ENCODE assay signal across 8 mouse cellular contexts in genomic region chr12:91766338-91767107, GRCm38 (mm10). TPM values are rescaled to one million over a fixed set of nuclear protein-coding genes. Genes with fewer than 3 reads are reported as not detected.
DNase-seq lines count a peak whose midpoint lies in the region; ATAC-seq and TF ChIP-seq lines count a peak whose summit lies in the region.

No protein-coding gene starts in this region.

- peaks cover 16% of the 10 kb centered on the region for H3K4me1 ChIP-seq in embryonic facial prominence, embryonic 14.5 days (ENCODE audit: control insufficient read depth, insufficient read depth, low read length)
- H3K4me1 ChIP-seq in heart, postnatal 0 days (ENCODE audit: control insufficient read depth, insufficient read depth): peaks cover 4% of the 10 kb centered on the region; the same call in 1 of the 2 replicates

- H3K27me3 ChIP-seq in embryonic facial prominence, embryonic 14.5 days (replicated peaks; ENCODE audit: control insufficient read depth, insufficient read depth, low read length): no peaks in the 10 kb centered on the region
- H3K27me3 ChIP-seq in heart, postnatal 0 days (ENCODE audit: control insufficient read depth, insufficient read depth, low read length): peaks cover 30% of the 10 kb centered on the region; the same call in 1 of the 2 replicates

- no peak overlapping the region for H3K9ac ChIP-seq in embryonic facial prominence, embryonic 14.5 days (ENCODE audit: low read depth, low read length)
- no peak overlapping the region for H3K9ac ChIP-seq in heart, postnatal 0 days (replicated peaks; ENCODE audit: low read depth, low read length)

- TF ChIP-seq CTCF in heart, postnatal 0 days (IDR thresholded peaks at IDR 0.05; ENCODE audit: low read depth): no peak

- TF ChIP-seq EP300 in heart, postnatal 0 days (IDR thresholded peaks at IDR 0.05; ENCODE audit: low read depth): no peak

- H3K36me3 ChIP-seq in embryonic facial prominence, embryonic 14.5 days (ENCODE audit: control insufficient read depth, insufficient read depth, low read length): no peaks in the 10 kb centered on the region
- no peaks in the 10 kb centered on the region for H3K36me3 ChIP-seq in heart, postnatal 0 days (replicated peaks; ENCODE audit: control insufficient read depth, insufficient read depth, low read length)

- peak; percentile 83; the same call in 1 of the 2 replicates for ATAC-seq in embryonic facial prominence, embryonic 14.5 days (ENCODE audit: low read depth)
- ATAC-seq in heart, postnatal 0 days (ENCODE audit: insufficient read depth, low read depth): peak; percentile 90
- peak; percentile 88 for ATAC-seq in neutrophil, adult 5-6 weeks (ENCODE audit: extremely low read depth, insufficient number of reproducible peaks, low FRiP score, poor library complexity, severe bottlenecking)

- WGBS in embryonic facial prominence, embryonic 14.5 days: 63% methylated on average over 14 of the region's 14 CpGs
- WGBS in heart, postnatal 0 days: 33% methylated on average over 14 of the region's 14 CpGs

- DNase-seq in right cerebral cortex, adult 18-20 months: peak; percentile 49
- no peak for DNase-seq in right cerebral cortex, postnatal 4 days
- peak; percentile 81 for DNase-seq in embryonic facial prominence, embryonic 14.5 days (ENCODE audit: low spot score)
- peak; percentile 78 for DNase-seq in heart, postnatal 0 days (ENCODE audit: low spot score)
- DNase-seq in kidney, postnatal 25 days: peak; percentile 46 to 76
- DNase-seq in lung, postnatal 10 days: peak; percentile 76
- no peak for DNase-seq in urinary bladder, postnatal 10 days (ENCODE audit: low spot score)

- no peak overlapping the region for H3K4me3 ChIP-seq in embryonic facial prominence, embryonic 14.5 days (ENCODE audit: low read depth, low read length)
- H3K4me3 ChIP-seq in heart, postnatal 0 days (ENCODE audit: low read depth, low read length): peak overlapping the region; percentile 29

- no peaks in the 10 kb centered on the region for H3K9me3 ChIP-seq in embryonic facial prominence, embryonic 14.5 days (ENCODE audit: control insufficient read depth, low read length)
- no peaks in the 10 kb centered on the region for H3K9me3 ChIP-seq in heart, postnatal 0 days (replicated peaks; ENCODE audit: control insufficient read depth, low read length)

- H3K27ac ChIP-seq in embryonic facial prominence, embryonic 14.5 days (replicated peaks; ENCODE audit: low read depth, low read length): no peak overlapping the region
- H3K27ac ChIP-seq in heart, postnatal 0 days (ENCODE audit: low read depth): no peak overlapping the region

- H3K4me2 ChIP-seq in embryonic facial prominence, embryonic 14.5 days (ENCODE audit: low read depth, low read length): no peak overlapping the region
- peak overlapping the region; percentile 59 for H3K4me2 ChIP-seq in heart, postnatal 0 days (ENCODE audit: low read depth, low read length)

RNA-seq across cellular contexts. Expression of gene Ston2, which starts 21.7 kb away (rescaled TPM):
- polyA plus RNA-seq in embryonic facial prominence, embryonic 14.5 days (2014; fragmentation: Nextera tagmentation; extraction: Ambion mirVana): 10.3 and 10.5 TPM in 2 replicates
- 0.70 and 0.95 TPM in 2 replicates for total RNA-seq in heart, postnatal 0 days (2014; rRNA removed; ENCODE audit: low replicate concordance)
- 0.57 and 1.2 TPM in 2 replicates for polyA plus RNA-seq in heart, postnatal 0 days (2015; fragmentation: Nextera tagmentation; extraction: Ambion mirVana)
- 12.8 and 18.2 TPM in 2 replicates for total RNA-seq in neutrophil, adult 5-6 weeks (2017)

Comparison
In these comparisons a context has a peak if more than half of its experiments do, and no peak if none do; other contexts are left out.
1. DNase-seq: peak in right cerebral cortex, adult 18-20 months (single experiment), embryonic facial prominence, embryonic 14.5 days (single experiment), heart, postnatal 0 days (single experiment), kidney, postnatal 25 days (2 of 2) and lung, postnatal 10 days (single experiment); none in right cerebral cortex, postnatal 4 days (single experiment) and urinary bladder, postnatal 10 days (single experiment).
2. Peak in every context shown above with its lines, with median percentiles within 50 percentile points of each other: ATAC-seq.